Mouse (Mus musculus) left cerebral cortex, adult 18-20 months (tissue): Measurements from ENCODE around the gene Klhl41. TPM values are rescaled to one million over a fixed set of nuclear protein-coding genes. Genes with fewer than 3 reads are reported as not detected.
A peak's percentile ranks its signal among the peaks of the same experiment; 100 is the strongest.
"Not testable (repeated sequence)": the region's sequence is repeated elsewhere in the genome, so short reads cannot be mapped to it uniquely, and the experiment has no call there.

Experiments used
- DNase-seq, 2 experiments: peaks; one replicate each; pipeline ENCODE4 v3.0.0; 2021 to 2022; ENCODE audit warnings: low spot score in 2 of 2, mixed read lengths in 1 of 2
- long read RNA-seq, 2 experiments: library from polyadenylated mRNA; stranded (forward); transcript quantifications; one replicate each; pipeline ENCODE4 v2.0.0; 2021
- total RNA-seq, 2 experiments: library from RNA; stranded (reverse); gene quantifications; 2 replicates each; pipeline ENCODE4 v1.2.3; 2021

Klhl41 gene
- under 1 TPM; 0.88 to 0.94 TPM for total RNA-seq
- long read RNA-seq, experiment 1, result 0 reads
- long read RNA-seq, experiment 2, result 0 reads

- no peak for DNase-seq
Observed at GRCm38 (mm10) chr2:69669853-69670252, at the start of gene Klhl41. Gene Klhl41, plus strand, starts transcription at chr2:69670120.

GRCm38 (mm10) chr2:69629215-69629614 is 40.7 kb upstream of the Klhl41 start:
- DNase-seq, result no peak

- no peak for DNase-seq
Observed at GRCm38 (mm10) chr2:69629914-69630313, 40.0 kb upstream of the Klhl41 start.

DNA sequence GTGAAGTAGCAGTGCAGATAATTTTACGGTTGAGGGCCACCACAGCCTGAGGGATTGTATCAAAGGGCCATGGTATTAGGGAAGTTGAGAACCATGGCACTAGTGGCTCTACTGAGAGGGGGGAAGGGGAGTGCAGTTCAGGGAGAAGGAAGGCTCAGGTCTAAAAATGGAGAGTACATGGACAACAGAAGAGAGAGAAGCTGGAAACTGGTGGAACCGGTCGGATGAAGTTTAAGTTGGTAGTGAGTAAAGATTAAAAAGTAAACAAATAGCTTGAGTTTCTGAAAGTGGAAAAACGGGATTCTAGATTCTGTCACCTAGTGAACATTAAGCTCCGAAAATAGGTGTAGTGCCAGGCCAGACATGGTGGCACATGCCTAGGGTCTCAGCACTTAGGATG is 39.1 kb upstream of the Klhl41 start:
- no peak for DNase-seq

DNA sequence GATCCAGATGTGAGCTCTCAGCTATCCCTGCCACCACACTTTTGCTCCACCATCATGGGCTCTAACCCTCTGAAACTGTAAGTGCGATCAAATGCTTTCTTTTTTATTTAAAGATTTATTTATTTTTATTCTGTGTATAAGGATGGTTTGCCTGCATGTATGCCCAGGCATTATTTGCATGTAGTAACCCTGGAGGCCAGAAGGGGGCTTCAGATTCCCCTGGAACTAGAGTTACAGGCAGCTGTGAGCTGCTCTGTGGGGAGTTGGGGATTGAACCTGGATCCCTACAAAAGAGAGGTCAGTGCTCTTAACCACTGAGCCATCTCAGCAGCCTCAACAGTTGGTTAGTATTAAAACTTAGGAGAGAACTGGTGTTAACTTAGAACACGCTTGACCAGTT is 38.5 kb upstream of the Klhl41 start:
- no peak for DNase-seq

DNA sequence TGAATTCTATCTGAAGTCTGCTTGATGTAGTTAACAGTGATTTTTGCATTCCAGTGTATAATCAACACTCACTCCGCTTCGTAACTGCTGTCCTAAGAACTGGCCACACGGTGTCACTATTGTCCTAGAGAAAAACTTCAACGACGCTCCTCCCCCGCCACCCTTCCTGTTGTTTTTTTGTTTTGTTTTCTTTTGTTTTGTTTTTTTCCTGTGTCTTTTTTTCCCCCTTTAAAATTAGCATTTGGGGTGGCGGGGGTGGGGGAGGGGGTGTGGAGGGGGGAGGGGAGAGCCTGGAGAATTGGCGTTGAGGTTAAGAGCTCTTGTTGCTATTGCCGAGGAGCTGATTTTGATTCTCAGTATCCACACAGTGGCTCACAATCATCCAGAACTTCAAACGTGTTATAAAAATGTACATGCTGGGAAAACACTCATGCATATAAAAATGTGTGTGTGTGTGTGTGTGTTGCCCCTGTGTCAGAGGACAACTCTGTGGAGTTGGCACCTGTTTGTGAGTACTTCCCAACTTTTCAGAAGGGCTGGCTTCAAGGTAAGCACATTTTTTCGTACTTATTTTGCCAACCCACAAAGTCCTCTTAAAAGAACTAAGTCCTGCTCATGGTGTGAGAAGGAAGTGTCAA is 34.7 kb upstream of the Klhl41 start:
- peak; percentile 12 to 48 for DNase-seq

DNA sequence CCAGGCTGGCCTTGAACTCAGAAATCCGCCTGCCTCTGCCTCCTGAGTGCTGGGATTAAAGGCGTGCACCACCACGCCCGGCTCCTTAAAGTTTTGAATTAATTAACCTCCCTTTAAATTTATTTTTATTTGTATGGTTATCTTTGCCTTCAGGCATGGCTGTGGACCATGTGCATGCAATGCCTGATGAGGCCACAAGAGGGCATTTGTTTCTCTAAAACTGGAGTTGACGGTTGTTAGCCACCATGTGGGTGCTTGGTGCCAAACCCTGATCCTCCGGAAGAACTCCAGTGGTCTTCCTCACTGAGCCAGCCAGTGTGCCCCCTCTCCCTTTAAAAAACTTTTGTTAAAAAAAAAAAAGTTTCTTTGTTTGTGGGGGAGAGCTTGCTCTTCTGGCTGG is 34.1 kb upstream of the Klhl41 start:
- DNase-seq, result peak in 1 of 2 experiments; percentile 14

DNA sequence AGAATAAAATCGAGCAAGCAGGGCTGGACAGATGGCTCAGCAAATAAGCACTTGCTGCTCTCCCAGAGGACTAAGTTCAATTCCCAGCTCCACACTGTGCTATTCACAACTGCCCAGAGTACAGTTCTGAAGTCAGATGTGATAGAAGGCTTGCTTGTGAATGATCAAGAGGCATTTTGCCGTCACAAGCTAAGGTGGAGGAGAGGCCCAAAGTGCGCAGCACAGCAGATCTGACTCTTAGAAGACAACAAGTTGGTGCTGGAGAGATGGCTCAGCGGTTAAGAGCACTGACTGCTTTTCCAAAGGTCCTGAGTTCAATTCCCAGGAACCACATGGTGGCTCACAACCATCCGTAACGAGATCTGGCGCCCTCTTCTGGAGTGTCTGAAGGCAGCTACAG is 31.9 kb upstream of the Klhl41 start:
- not testable (repeated sequence) for DNase-seq

- no peak for DNase-seq
Observed at GRCm38 (mm10) chr2:69640100-69640499, 29.8 kb upstream of the Klhl41 start.

GRCm38 (mm10) chr2:69644968-69645617 is 24.8 kb upstream of the Klhl41 start:
- no peak for DNase-seq

- peak; percentile 96 for DNase-seq
Observed at GRCm38 (mm10) chr2:69646726-69647490, 23.0 kb upstream of the Klhl41 start, which contains the start of gene Bbs5. Gene Bbs5, plus strand, starts transcription at chr2:69647171.

DNA sequence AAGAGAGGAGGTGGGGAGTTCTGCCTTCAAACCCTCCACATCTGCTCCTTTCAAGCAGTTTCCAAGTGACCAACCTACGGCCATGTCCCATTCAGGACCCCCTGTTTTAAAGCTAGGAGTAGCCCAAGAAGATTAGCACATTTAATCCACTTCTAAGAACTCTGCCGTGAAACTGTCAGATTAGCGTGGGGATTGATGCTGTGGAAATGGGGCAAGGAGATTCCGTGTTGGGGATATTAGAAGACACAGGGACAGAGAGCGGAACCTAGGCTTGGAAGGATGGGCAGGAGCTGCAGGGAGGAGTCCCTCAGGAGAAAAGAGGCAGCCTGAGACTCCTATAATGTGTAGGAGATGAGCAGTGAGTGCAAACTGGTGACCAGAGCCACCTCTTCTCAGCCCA is 20.2 kb upstream of the Klhl41 start:
- DNase-seq, result no peak

DNA sequence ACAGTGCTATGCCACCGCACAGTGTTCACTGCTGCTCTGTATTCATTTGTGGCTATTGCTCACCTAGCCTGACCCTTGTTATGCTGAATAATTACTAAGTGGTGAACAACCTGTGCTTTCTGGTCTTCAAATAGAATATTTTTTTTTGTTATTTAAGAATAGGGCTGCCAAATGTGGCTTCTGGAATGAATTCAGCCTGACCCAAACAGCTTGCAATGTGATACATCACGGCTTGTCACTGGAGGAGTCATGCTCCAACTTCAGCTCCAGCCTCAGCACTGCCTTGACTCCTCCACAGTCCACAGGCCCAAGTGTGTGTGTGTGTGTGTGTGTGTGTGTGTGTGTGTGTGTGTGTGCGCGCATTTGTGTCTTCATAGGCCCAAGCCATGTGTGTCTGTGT is 10.6 kb upstream of the Klhl41 start:
- DNase-seq, result no peak

GRCm38 (mm10) chr2:69663827-69664476 is 6.0 kb upstream of the Klhl41 start:
- DNase-seq, result no peak

DNA sequence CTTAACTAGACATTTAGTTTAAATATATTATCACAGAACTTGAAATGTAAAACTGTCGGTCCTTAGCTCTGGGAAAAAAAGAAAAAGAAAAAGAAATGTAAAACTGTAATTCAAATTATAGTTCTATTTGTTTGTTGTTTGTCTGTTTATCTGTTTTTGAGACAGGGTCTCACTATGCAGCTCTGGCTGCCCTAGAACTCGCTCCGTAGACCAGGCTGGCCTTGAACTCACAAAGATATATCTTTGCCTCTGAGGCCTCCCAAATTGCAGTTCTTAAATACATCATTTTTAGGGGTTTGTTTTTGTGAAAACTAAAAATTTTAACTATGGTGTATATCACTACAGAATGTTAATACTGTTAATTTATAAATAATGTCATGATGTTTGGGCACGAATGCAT is 2.3 kb upstream of the Klhl41 start:
- no peak for DNase-seq

DNA sequence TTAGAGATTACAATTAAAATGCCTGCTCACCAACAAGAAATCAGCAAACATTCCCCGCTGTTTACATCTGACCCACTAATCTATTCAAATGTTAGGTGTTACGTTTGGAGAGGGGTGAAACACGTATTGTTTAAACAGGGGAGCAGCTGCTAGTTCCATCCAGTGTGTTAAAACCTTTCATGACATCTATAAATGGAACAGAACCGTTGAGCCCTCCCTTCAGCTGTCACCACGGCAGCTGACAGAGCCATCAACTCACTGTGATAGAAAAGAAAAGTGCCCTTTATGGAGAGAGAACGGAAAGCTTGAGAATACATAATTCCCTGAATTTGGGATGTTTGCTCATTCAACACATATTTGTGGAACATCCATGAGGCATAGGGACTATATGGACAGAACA is 1.5 kb upstream of the Klhl41 start:
- DNase-seq, result no peak

DNA sequence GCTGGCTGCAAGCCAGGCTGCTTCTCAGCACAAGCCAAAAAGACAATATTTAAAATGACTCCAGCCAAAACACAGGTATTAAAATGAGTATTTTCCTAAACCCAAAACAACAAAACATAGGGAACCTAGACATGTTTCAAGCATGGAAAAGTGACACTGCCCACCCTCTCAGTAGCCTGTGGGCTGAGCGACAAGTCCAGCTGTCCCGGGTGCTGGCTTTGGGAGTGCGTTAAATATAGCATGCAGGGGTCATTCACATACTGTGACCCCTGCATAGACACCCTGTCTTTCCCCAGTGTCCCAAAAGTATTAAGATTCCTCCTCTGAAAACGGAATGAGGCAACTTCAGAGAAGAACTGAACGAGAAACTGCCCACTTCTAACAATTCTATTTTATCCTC is 3.8 kb downstream of the Klhl41 start:
- DNase-seq, result no peak

DNA sequence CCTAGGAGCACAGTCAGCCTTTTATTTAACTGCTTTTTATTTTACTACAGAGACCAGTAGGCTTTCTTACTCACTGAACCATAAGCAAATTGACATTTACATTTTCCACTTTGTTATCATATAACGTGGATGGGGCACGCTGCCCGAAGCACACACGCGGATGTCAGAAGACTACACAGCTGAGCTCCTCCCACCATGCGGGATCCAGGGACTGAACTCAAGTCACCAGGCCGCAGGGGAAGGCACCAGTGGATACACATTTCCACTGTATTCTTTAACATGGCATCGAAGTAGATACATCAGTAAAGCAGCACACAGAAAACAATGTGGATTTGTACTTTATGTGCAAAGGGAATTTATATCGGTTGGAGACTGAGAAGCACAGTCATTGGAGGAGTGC is 5.3 kb downstream of the Klhl41 start:
- no peak for DNase-seq

DNA sequence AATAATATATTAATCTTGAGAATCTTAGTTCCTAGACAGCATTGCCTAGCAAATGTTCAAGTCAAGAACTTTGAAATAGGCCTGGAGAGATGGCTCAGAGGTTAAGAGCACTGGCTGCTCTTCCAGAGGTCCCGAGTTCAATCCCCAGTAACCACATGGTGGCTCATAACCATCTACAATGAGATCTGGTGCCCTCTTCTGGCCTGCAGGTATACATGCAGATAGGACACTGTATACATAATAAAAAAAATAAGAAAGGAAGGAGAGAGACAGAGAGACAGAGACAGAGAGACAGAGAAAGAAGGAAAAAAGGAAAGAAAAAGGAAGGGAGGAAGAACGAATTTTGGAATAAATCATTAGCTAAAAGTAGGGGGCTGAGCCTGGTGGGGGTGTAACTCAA is 6.8 kb downstream of the Klhl41 start:
- no peak for DNase-seq

GRCm38 (mm10) chr2:69677215-69677614 is 7.3 kb downstream of the Klhl41 start:
- DNase-seq, result not testable (repeated sequence)

GRCm38 (mm10) chr2:69679990-69680389 is 10.1 kb downstream of the Klhl41 start:
- DNase-seq, result no peak

DNA sequence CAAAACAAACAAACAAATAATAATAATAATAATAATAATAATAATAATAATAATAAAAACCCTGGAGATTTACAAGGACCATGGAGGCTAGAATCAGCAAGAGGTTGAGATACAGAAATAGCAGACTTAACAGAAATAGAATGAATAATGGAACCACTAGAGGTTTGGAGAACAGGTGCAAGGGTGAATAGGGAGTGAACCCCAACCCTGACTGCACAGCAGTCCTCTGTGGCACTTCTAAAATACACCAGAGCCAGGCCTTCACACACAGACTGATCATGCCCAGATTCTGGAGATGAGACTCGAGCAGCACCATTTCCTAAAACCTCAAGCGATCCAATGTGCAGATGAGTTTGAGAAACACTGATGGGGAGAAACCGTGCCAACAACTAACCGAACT is 12.0 kb downstream of the Klhl41 start:
- DNase-seq, result no peak
